Mouse (Mus musculus) thymus, postnatal 36 days (tissue): ENCODE results near the gene Psmb2.

ENCODE experiments used
- DNase-seq, 2 experiments: peaks; one replicate each; pipeline ENCODE4 v3.0.0; 2022; ENCODE audit warnings: mixed read lengths in 2 of 2

The Psmb2 gene

DNA sequence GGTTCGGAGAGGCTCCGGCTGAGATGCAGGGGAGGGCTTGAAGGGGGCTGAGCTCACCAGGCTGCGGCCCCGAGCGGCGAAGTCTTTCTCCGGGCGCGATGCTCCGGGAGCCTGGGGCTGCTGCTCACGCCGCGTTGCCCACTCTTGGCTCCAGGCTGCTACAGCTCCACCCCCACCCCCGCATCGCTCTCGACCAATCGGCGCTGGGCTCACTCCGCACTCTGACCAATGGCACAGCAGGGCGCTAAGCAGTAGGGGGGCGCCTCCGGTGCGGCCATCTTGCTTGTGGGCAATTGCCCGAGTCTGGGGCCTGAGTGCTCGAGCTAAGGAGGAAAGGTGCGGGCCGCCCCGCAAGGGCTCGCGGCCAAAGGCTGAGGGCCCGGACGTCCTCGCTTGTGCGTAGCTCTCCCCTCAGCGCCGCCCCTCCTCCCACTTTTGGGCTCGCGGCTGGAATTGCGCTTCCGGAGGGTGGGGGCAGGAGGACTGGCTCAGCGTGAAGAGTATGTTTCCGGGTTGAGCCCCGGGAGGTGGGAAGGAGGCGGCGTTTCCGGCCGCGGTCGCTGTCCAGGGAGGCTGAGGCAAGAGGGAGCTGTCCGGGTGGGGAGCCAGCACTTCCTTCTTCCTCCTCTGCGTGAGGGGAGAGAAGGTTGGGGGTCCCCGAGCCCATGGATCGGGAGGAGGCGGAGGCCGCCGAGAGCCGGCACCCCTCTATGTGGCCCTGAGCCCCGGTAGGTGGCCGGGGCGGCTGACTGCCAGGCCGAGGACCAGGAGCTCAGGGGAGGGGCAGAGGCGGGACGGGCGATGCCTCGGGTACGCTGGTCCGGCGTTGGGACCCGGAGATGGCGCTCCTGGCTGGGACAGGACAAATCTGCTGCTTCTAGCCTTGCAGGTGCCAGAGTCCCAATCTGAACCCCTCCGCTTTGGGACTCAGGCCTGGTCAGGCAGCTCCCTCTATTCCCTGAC is 76.1 kb downstream of the Psmb2 start, which contains the start of the genes Ncdn and AU040320:
TSS of gene Ncdn (minus strand) at position 171 of the 963 bp plus-strand sequence.
TSS of gene AU040320 (plus strand) at position 277 of the 963 bp plus-strand sequence.
- peak; percentile 96 to 97 for DNase-seq

DNA sequence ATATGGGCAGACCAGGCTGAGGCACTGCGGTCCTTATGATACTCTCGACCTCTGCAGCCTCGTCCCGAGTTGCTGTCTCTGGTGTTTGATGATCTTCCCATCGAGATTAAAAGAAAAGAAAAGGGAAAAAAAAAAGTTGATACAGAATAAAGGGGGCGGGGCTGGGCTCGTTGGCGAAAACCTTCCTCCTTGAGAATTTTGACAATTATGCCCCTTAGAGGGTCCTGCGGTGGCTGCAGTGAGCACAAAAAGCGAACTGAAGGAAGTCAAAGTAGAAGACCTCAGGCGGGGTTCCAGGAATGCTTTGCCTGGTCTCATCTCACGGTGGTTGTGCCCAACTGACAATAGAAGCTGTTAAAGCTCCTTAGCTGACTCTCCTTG is 76.8 kb downstream of the Psmb2 start:
- DNase-seq, result no peak

DNA sequence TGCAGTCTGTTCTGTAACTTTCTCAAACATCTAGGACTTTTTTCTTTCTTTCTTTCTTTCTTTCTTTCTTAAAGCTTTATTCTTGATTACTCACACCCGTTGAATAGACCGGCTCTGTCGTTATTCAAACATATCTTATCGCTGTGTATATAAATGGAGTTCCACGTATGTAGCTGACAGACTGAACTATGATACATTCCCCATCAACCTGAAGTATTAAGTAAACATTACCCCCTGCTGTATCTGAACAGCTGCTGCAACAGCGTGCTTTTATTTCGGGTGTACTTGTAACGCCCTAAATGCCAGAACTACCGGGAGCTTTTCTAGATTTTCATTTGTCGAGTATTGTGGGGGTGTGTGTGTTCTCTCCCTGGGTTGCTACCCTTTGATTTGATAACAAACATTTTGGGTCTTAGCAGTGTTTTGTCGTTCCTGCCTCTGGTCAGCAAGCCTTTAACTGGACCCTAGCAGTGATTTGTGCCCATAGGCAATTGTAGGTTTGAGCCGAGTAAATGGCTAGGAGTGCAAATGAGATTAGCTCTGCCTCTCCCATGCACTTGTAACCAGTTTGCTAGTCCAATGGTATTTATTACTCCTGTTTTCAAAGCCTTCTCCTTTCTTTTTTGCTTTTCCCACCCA is 77.4 kb downstream of the Psmb2 start:
- DNase-seq, result no peak

DNA sequence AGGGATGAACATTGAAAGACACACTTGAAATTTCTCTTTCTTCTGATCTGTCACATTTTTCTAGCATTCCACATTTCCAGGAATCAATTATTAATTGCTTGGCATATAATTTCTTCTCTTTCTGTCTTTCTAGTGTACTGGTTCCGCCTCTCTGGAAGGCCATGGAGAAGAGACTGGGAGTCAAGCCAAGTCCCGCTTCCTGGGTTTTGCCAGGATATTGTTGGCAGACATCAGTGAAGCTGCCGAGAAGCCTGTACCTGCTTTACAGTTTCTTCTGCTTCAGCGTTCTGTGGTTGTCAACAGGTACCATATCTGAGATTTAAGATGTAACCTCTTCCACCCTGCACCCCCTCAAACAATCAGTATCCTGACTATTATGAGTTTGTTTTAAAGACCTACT is 79.3 kb downstream of the Psmb2 start:
- no peak for DNase-seq

DNA sequence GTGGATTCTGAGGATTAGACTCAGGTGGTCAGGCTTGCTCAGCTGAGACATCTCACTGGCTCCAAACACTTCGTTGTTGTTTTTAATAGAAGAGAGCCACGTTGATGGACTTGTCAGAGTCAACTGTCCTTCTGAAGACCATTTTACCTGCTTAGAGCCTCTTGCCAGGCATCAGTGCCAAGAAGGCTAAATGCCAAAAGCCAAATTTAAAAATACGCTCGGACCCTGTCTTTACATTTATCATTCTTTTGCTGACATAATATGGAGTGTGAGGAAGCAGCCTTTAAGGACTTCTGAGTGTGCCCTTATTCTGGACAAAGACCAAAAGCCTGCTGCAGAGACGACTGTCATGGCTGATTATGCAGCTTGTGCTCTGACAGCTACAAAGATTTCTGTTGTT is 80.9 kb downstream of the Psmb2 start:
- DNase-seq, result no peak
